ENCODE assay signal across 28 mouse cellular contexts in genomic region chr7:116328777-116329176, GRCm38 (mm10). TPM values are rescaled to one million over a fixed set of nuclear protein-coding genes. Genes with fewer than 3 reads are reported as not detected.
DNase-seq lines count a peak whose midpoint lies in the region; ATAC-seq lines count a peak whose summit lies in the region.
"Had no signal": no experiment of that assay in that cellular context is flagged by ENCODE, and none has a peak within 500 bp of the region (broad histone marks: within the 10 kb centered on the region; RNA-seq: fewer than 3 reads in every experiment).

No protein-coding gene starts in this region.

- peaks cover 17% of the 10 kb centered on the region for H3K36me3 ChIP-seq in midbrain, embryonic 11.5 days (ENCODE audit: control insufficient read depth, insufficient read depth, low read length)
- H3K36me3 ChIP-seq in midbrain, embryonic 15.5 days (replicated peaks), result peaks cover 27% of the 10 kb centered on the region
- peaks cover 4% of the 10 kb centered on the region; the same call in 1 of the 2 replicates for H3K36me3 ChIP-seq in hindbrain, embryonic 11.5 days (ENCODE audit: control insufficient read depth, insufficient read depth, low read length)

- no peak overlapping the region for H3K4me3 ChIP-seq in midbrain, embryonic 11.5 days (ENCODE audit: low read depth, low read length)
- no peak overlapping the region for H3K4me3 ChIP-seq in midbrain, embryonic 15.5 days
- no peak overlapping the region for H3K4me3 ChIP-seq in hindbrain, embryonic 11.5 days (ENCODE audit: low read depth, low read length)
- H3K4me3 ChIP-seq: embryonic facial prominence, embryonic 12.5 days; embryonic facial prominence, embryonic 15.5 days; gastrocnemius, adult 2 months; heart, embryonic 12.5 days; heart, embryonic 15.5 days; hindbrain, embryonic 12.5 days; hindbrain, embryonic 15.5 days; intestine, embryonic 15.5 days had no signal

- H3K4me1 ChIP-seq in midbrain, embryonic 11.5 days (ENCODE audit: control insufficient read depth, insufficient read depth, low read length), result peaks cover 6% of the 10 kb centered on the region; the same call in 1 of the 2 replicates
- peaks cover 21% of the 10 kb centered on the region for H3K4me1 ChIP-seq in midbrain, embryonic 15.5 days
- H3K4me1 ChIP-seq in hindbrain, embryonic 11.5 days (replicated peaks; ENCODE audit: control insufficient read depth, insufficient read depth, low read length), result no peaks in the 10 kb centered on the region
- H3K4me1 ChIP-seq: intestine, embryonic 15.5 days had no signal

- 81% methylated on average over 7 of the region's 7 CpGs for WGBS in midbrain, embryonic 11.5 days
- WGBS in midbrain, embryonic 15.5 days, result 84% methylated on average over 7 of the region's 7 CpGs
- WGBS in hindbrain, embryonic 11.5 days, result 76% methylated on average over 7 of the region's 7 CpGs

- no peaks in the 10 kb centered on the region for H3K9me3 ChIP-seq in midbrain, embryonic 11.5 days (ENCODE audit: control insufficient read depth, low read length)
- H3K9me3 ChIP-seq in midbrain, embryonic 15.5 days, result no peaks in the 10 kb centered on the region
- H3K9me3 ChIP-seq in hindbrain, embryonic 11.5 days (ENCODE audit: control insufficient read depth, low read length), result no peaks in the 10 kb centered on the region
- H3K9me3 ChIP-seq: embryonic facial prominence, embryonic 12.5 days; embryonic facial prominence, embryonic 15.5 days; heart, embryonic 12.5 days; heart, embryonic 15.5 days; hindbrain, embryonic 12.5 days; hindbrain, embryonic 15.5 days; intestine, embryonic 15.5 days had no signal

- no peak overlapping the region for H3K4me2 ChIP-seq in midbrain, embryonic 11.5 days
- no peak overlapping the region for H3K4me2 ChIP-seq in midbrain, embryonic 15.5 days
- H3K4me2 ChIP-seq in hindbrain, embryonic 11.5 days (replicated peaks; ENCODE audit: low read depth, low read length), result no peak overlapping the region
- H3K4me2 ChIP-seq: embryonic facial prominence, embryonic 12.5 days; embryonic facial prominence, embryonic 15.5 days; heart, embryonic 12.5 days; heart, embryonic 15.5 days; hindbrain, embryonic 12.5 days; hindbrain, embryonic 15.5 days; intestine, embryonic 15.5 days had no signal

- no peaks in the 10 kb centered on the region for H3K27me3 ChIP-seq in midbrain, embryonic 11.5 days (ENCODE audit: control insufficient read depth, insufficient read depth, low read length)
- no peaks in the 10 kb centered on the region for H3K27me3 ChIP-seq in midbrain, embryonic 15.5 days (replicated peaks)
- no peaks in the 10 kb centered on the region for H3K27me3 ChIP-seq in hindbrain, embryonic 11.5 days (ENCODE audit: control insufficient read depth, insufficient read depth, low read length)
- H3K27me3 ChIP-seq: embryonic facial prominence, embryonic 12.5 days; embryonic facial prominence, embryonic 15.5 days; heart, embryonic 12.5 days; heart, embryonic 15.5 days; hindbrain, embryonic 12.5 days; hindbrain, embryonic 15.5 days; intestine, embryonic 15.5 days; Patski had no signal

- DNase-seq in midbrain, embryonic 11.5 days (ENCODE audit: low spot score, missing footprints), result peak; percentile 76
- peak; percentile 78 for DNase-seq in A20 (ENCODE audit: low read depth, low spot score)
- DNase-seq in induced T-regulatory cell, adult 2 months (ENCODE audit: low read depth), result peak; percentile 46
- DNase-seq in gastrocnemius, postnatal 10 days, result no peak
- no peak for DNase-seq in adrenal gland, adult 18-20 months (ENCODE audit: low spot score in 2 of 2)
- DNase-seq in hindbrain, embryonic 11.5 days (ENCODE audit: low spot score), result no peak
- DNase-seq: adrenal gland, adult 2 months; adrenal gland, postnatal 25 days; cerebellum, adult 11-12 months; cerebellum, adult 8-10 months; cerebellum, postnatal 14 days; forebrain, postnatal 0 days; gastrocnemius, adult 2 months; gastrocnemius, postnatal 25 days; heart, adult 18-20 months; heart, postnatal 14 days; heart, postnatal 4 days; kidney, adult 11 months had no signal

- ATAC-seq in midbrain, embryonic 11.5 days (ENCODE audit: low FRiP score), result no peak
- ATAC-seq in midbrain, embryonic 15.5 days (replicated peaks), result no peak
- no peak for ATAC-seq in hindbrain, embryonic 11.5 days (ENCODE audit: low FRiP score)
- ATAC-seq: forebrain, embryonic 14.5 days; forebrain, postnatal 0 days; intestine, embryonic 15.5 days; Patski had no signal

- no peak overlapping the region for H3K9ac ChIP-seq in midbrain, embryonic 11.5 days (ENCODE audit: low read length)
- H3K9ac ChIP-seq in midbrain, embryonic 15.5 days, result no peak overlapping the region
- H3K9ac ChIP-seq in hindbrain, embryonic 11.5 days (ENCODE audit: low read depth, low read length), result no peak overlapping the region
- H3K9ac ChIP-seq: embryonic facial prominence, embryonic 12.5 days; embryonic facial prominence, embryonic 15.5 days; forebrain, postnatal 0 days; heart, embryonic 12.5 days; heart, embryonic 15.5 days; hindbrain, embryonic 12.5 days; hindbrain, embryonic 15.5 days; intestine, embryonic 15.5 days had no signal

- no peak overlapping the region for H3K27ac ChIP-seq in midbrain, embryonic 11.5 days (ENCODE audit: low read depth, low read length)
- H3K27ac ChIP-seq in midbrain, embryonic 15.5 days, result no peak overlapping the region
- no peak overlapping the region for H3K27ac ChIP-seq in hindbrain, embryonic 11.5 days (ENCODE audit: low read depth, low read length)
- H3K27ac ChIP-seq: embryonic facial prominence, embryonic 12.5 days; embryonic facial prominence, embryonic 15.5 days; gastrocnemius, adult 2 months; heart, embryonic 15.5 days; hindbrain, embryonic 12.5 days; hindbrain, embryonic 15.5 days; intestine, embryonic 15.5 days had no signal

RNA-seq across cellular contexts. Expression of gene Rps13, which starts 5.2 kb away (rescaled TPM):
- polyA plus RNA-seq in midbrain, embryonic 11.5 days (2014; fragmentation: Nextera tagmentation; extraction: Ambion mirVana), result 765 and 766 TPM in 2 replicates
- polyA plus RNA-seq in midbrain, embryonic 15.5 days (2015; fragmentation: Nextera tagmentation; extraction: Ambion mirVana), result 472 and 477 TPM in 2 replicates
- 100 to 1,000 TPM; 384 to 414 TPM for total RNA-seq in gastrocnemius, postnatal 10 days (2021)
- 100 to 1,000 TPM; 414 to 473 TPM for total RNA-seq in adrenal gland, adult 18-20 months (2021)
- 749 and 752 TPM in 2 replicates for polyA plus RNA-seq in hindbrain, embryonic 11.5 days (2014; fragmentation: Nextera tagmentation; extraction: Ambion mirVana)

RNA-seq across cellular contexts. Expression of gene Plekha7, which starts 20.6 kb away (rescaled TPM):
- 10.4 and 10.5 TPM in 2 replicates for polyA plus RNA-seq in midbrain, embryonic 11.5 days (2014; fragmentation: Nextera tagmentation; extraction: Ambion mirVana)
- polyA plus RNA-seq in midbrain, embryonic 15.5 days (2015; fragmentation: Nextera tagmentation; extraction: Ambion mirVana), result 11.1 and 12.2 TPM in 2 replicates
- total RNA-seq in gastrocnemius, postnatal 10 days (2021), result 1 to 10 TPM; 2.6 to 3.2 TPM
- total RNA-seq in adrenal gland, adult 18-20 months (2021), result 10 to 100 TPM; 10.5 to 12.9 TPM
- polyA plus RNA-seq in hindbrain, embryonic 11.5 days (2014; fragmentation: Nextera tagmentation; extraction: Ambion mirVana), result 8.4 and 8.8 TPM in 2 replicates

Comparison
In these comparisons a context has a peak if more than half of its experiments do, and no peak if none do; other contexts are left out.
1. DNase-seq: peak in midbrain, embryonic 11.5 days (single experiment), A20 (single experiment) and induced T-regulatory cell, adult 2 months (single experiment); none in gastrocnemius, postnatal 10 days (single experiment), adrenal gland, adult 18-20 months (0 of 2) and hindbrain, embryonic 11.5 days (single experiment).